Mouse (Mus musculus) heart, postnatal 10 days (tissue): ENCODE measurements at regions not wholly inside any gene's neighbourhood (a gene's known extent, or its start where the extent isn't known, plus 50 kb on each side); places are given as distances from the start of the nearest gene placed in this dataset.

Experiments
- DNase-seq, 2 experiments: peaks; one replicate each; pipeline ENCODE4 v3.0.0; 2021
- intact Hi-C: fragments of 180-260 bp; cut with DNase I; formaldehyde crosslinking; loops from one replicate; pipeline ENCODE4 v1.15.1; 2025

DNA sequence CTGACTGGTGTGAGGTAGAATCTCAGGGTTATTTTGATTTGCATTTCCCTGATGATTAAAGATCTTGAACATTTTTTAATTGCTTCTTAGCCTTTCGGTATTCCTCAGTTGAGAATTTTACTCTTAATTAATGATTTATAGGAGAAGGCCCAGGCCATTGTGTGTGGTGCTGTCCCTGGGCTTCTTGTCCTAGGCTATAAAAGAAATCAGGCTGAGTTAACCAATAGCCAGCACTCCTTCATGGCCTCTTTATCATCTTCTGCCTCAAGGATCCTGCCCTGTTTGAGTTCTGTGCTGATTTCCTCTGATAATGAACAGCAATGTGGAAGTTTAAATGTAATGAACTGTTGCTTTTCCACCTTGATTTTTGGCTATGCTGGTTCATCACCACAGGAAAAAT is 323.3 kb downstream of the Ppp1r3a start:
- no peak for DNase-seq
- intact Hi-C loops, result no loop called here

DNA sequence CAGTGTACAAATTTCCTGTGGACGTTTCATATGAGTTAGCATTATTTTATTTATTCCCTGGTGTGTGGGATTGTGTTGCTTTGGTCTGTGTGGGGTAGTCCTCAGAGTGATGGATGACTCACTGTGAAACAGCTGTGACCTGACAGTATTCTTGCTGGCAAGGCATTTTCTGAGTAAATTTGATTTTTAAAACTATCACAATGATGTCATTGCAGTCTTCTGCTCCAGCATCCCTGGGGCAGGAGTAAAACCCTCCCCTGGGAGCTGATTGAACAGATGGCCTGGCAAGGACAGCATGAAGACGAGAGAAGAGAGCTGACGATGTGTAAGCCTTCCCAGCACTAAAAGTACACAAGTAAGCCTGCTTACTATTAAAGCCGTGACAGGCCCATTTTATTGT is 345.3 kb downstream of the Ppp1r3a start:
- intact Hi-C loops, result no loop called here
- peak; percentile 59 to 66 for DNase-seq

DNA sequence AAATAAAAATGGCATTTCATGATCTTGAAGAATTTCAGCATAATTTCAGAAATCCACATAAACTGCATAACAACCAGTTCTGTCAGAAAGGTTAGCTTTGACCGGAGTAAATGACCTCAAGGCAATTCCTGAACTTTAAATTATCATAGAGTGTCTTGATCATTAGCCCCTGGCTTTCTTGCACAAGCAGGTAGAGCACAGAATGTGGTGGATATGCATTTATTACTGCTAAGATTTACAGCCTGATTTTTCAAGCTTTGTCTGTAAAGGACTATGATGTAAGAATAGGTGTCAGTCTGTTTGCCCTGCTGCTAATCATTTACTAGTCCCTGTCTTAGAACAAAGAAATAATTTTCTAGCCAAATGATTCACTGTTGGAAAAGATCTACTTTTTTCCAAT is 347.3 kb downstream of the Ppp1r3a start:
- no peak for DNase-seq
- intact Hi-C loops, result no loop called here

DNA sequence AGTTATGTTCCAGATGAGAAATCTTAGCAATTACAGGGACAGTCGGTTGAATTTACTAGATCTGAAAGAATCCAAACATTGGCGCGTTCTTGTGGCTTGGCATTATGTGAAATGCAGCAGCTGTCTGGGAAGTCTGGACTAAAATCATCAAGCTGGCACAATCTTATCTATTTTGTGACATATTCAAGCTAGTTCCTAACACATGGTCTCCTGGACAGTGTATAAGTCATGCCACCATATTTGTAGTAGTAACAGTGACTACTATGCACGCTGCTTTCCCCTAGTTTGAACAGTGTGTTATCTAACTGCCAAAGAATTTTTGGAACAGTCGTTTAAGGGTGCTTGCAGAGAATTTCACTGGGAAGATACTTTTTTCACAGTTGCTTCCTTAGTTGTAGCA is 396.8 kb downstream of the Ppp1r3a start:
- intact Hi-C loops, result no loop called here
- DNase-seq, result peak; percentile 1 to 2
